Mouse (Mus musculus) embryonic fibroblast, embryonic 13.5 days (primary cell): ENCODE data around the gene Klk15. TPM values are rescaled to one million over a fixed set of nuclear protein-coding genes. Genes with fewer than 3 reads are reported as not detected.
"Not testable (repeated sequence)": the region's sequence is repeated elsewhere in the genome, so short reads cannot be mapped to it uniquely, and the experiment has no call there.

ENCODE experiments used
- H3K27ac ChIP-seq: 2 replicates; pipeline ENCODE4 v1.5.1; 2012; ENCODE audit warnings: low read length, control low read depth, inconsistent platforms; ENCODE audit not compliant: insufficient read depth
- H3K4me1 ChIP-seq: 2 replicates; pipeline ENCODE4 v1.6.1; 2011; ENCODE audit warnings: low read length; ENCODE audit not compliant: control insufficient read depth, insufficient read depth
- H3K4me3 ChIP-seq: 2 replicates; pipeline ENCODE4 v1.5.1; 2011; ENCODE audit warnings: mild to moderate bottlenecking, control low read depth, low read length; ENCODE audit not compliant: insufficient read depth
- CTCF ChIP-seq: IDR thresholded peaks from 2 replicates; pipeline ENCODE4 v1.5.1; 2011; ENCODE audit warnings: mild to moderate bottlenecking, control low read depth, low read length, moderate library complexity, borderline replicate concordance; ENCODE audit not compliant: insufficient read depth
- POLR2A ChIP-seq: IDR thresholded peaks from 2 replicates; pipeline ENCODE4 v1.6.1; 2011; ENCODE audit warnings: low read depth, mild to moderate bottlenecking, control low read depth, low read length, moderate library complexity
- polyA plus RNA-seq: library from polyadenylated mRNA; stranded (reverse); fragments of >200 nt; gene quantifications from 2 replicates; pipeline ENCODE4 v1.2.4, GENCODE M21; 2011; ENCODE audit warnings: low read depth; ENCODE audit not compliant: missing spikeins, insufficient read length

Klk15 gene
- polyA plus RNA-seq, 1 experiment = not detected

DNA sequence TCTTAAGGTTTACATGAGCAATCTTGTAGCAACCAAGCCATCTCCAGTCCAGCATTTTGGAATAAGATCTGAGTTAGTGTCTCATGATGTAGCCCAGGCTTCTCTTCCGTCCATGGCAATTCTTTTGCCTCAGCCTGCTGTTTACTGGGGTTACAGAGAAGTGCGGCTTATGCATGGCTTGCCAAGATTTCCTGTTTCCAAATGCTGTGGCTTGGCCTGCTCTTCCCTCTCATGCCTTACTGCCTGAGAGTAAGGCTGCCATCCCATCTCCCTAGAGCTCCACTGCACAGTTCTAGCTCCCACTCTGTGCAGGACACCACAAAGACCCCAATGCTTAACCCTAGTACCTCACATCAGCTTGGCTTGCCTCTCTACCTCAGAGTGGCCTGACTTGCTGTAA, 34.1 kb downstream of the Klk15 start:
- TF ChIP-seq POLR2A (no peak), CTCF (no peak)
- no peak overlapping the region for H3K4me3 ChIP-seq
- H3K27ac ChIP-seq = no peak overlapping the region
- no peaks in the 10 kb centered on the region for H3K4me1 ChIP-seq

- not testable (repeated sequence) for H3K27ac ChIP-seq, H3K4me3 ChIP-seq, H3K4me1 ChIP-seq
Measured at GRCm38 (mm10) chr7:43975761-43976160, 42.2 kb downstream of the Klk15 start, which contains the start of gene Klk1b9. Klk1b9 (plus strand) TSS chr7:43976061.

- TF ChIP-seq CTCF = no peak
- no peak for TF ChIP-seq POLR2A
- Histone ChIP-seq H3K4me3 (no peak overlapping the region), H3K27ac (no peak overlapping the region), H3K4me1 (no peaks in the 10 kb centered on the region)
Measured at GRCm38 (mm10) chr7:43985657-43986056, 52.1 kb downstream of the Klk15 start.

Other genes starting within 250 kb of the Klk15 start
- not detected in 2 replicates for gene Klk14, start 243.3 kb upstream of the Klk15 start, polyA plus RNA-seq
- not detected in 2 replicates for gene Klk13, start 221.2 kb upstream of the Klk15 start, polyA plus RNA-seq
- gene Klk12, start 164.8 kb upstream of the Klk15 start, polyA plus RNA-seq = not detected in 2 replicates
- not detected in 2 replicates for gene Klk11, start 159.1 kb upstream of the Klk15 start, polyA plus RNA-seq
- gene Klk10, start 152.7 kb upstream of the Klk15 start, polyA plus RNA-seq = 0.63 and 1.8 TPM in 2 replicates
- gene Klk9, start 141.8 kb upstream of the Klk15 start, polyA plus RNA-seq = not detected in 2 replicates
- 6.2 and 12.8 TPM in 2 replicates for gene Klk8, start 136.2 kb upstream of the Klk15 start, polyA plus RNA-seq
- gene Klk7, start 122.4 kb upstream of the Klk15 start, polyA plus RNA-seq = not detected in 2 replicates
- not detected in 2 replicates for gene Klk6, start 109.2 kb upstream of the Klk15 start, polyA plus RNA-seq
- not detected in 2 replicates for gene Klk5, start 91.8 kb upstream of the Klk15 start, polyA plus RNA-seq
- gene Klk4, start 52.6 kb upstream of the Klk15 start, polyA plus RNA-seq = not detected in 2 replicates
- not detected in 2 replicates for gene Klk1b8, start 16.9 kb downstream of the Klk15 start, polyA plus RNA-seq
- gene Klk1b1, start 33.0 kb downstream of the Klk15 start, polyA plus RNA-seq = not detected in 2 replicates
- not detected in 2 replicates for gene Klk1b9, start 42.3 kb downstream of the Klk15 start, polyA plus RNA-seq
- gene Klk1b11, start 62.1 kb downstream of the Klk15 start, polyA plus RNA-seq = not detected in 2 replicates
- gene Klk1b26, start 78.4 kb downstream of the Klk15 start, polyA plus RNA-seq = not detected in 2 replicates
- not detected in 2 replicates for gene Klk1b27, start 118.5 kb downstream of the Klk15 start, polyA plus RNA-seq
- not detected in 2 replicates for gene Klk1b21, start 168.6 kb downstream of the Klk15 start, polyA plus RNA-seq
- not detected in 2 replicates for gene Klk1b22, start 178.9 kb downstream of the Klk15 start, polyA plus RNA-seq
- not detected in 2 replicates for gene Klk1b16, start 203.0 kb downstream of the Klk15 start, polyA plus RNA-seq